Mouse (Mus musculus): Measurements from ENCODE around the gene Thbs2. TPM values are rescaled to one million over a fixed set of nuclear protein-coding genes. Genes with fewer than 3 reads are reported as not detected.
"Not testable (repeated sequence)": the region's sequence is repeated elsewhere in the genome, so short reads cannot be mapped to it uniquely, and the experiment has no call there.

The Thbs2 gene
- polyA plus RNA-seq, 1 experiment from 2014 or later: 2.0 TPM

GRCm38 (mm10) chr17:14654981-14655380 is 39.1 kb downstream of the Thbs2 start:
- no peaks in the 10 kb centered on the region for H3K27me3 ChIP-seq (ENCODE audit: low read depth, poor library complexity, severe bottlenecking)
- WGBS: 85% methylated on average over 3 of the region's 3 CpGs
- H3K4me1 ChIP-seq: no peaks in the 10 kb centered on the region
- H3K27ac ChIP-seq (replicated peaks): no peak overlapping the region
- no peak overlapping the region for H3K4me3 ChIP-seq
- DNase-seq (ENCODE audit: low spot score): no peak
- H3K9me3 ChIP-seq (replicated peaks): no peaks in the 10 kb centered on the region
- H3K36me3 ChIP-seq: no peaks in the 10 kb centered on the region

GRCm38 (mm10) chr17:14652013-14652412 is 42.0 kb downstream of the Thbs2 start:
- no peak for DNase-seq (ENCODE audit: low spot score)
- H3K36me3 ChIP-seq: no peaks in the 10 kb centered on the region
- H3K27ac ChIP-seq (replicated peaks): no peak overlapping the region
- no peaks in the 10 kb centered on the region for H3K4me1 ChIP-seq
- no peaks in the 10 kb centered on the region for H3K27me3 ChIP-seq (ENCODE audit: low read depth, poor library complexity, severe bottlenecking)
- 90% methylated on average over 7 of the region's 7 CpGs for WGBS
- H3K9me3 ChIP-seq (replicated peaks): no peaks in the 10 kb centered on the region
- H3K4me3 ChIP-seq: no peak overlapping the region

GRCm38 (mm10) chr17:14647996-14648640 is 45.9 kb downstream of the Thbs2 start:
- WGBS: 83% methylated on average over 4 of the region's 4 CpGs
- H3K27me3 ChIP-seq (ENCODE audit: low read depth, poor library complexity, severe bottlenecking): no peaks in the 10 kb centered on the region
- no peak overlapping the region for H3K27ac ChIP-seq (replicated peaks)
- no peaks in the 10 kb centered on the region for H3K4me1 ChIP-seq
- no peaks in the 10 kb centered on the region for H3K9me3 ChIP-seq (replicated peaks)
- H3K4me3 ChIP-seq: no peak overlapping the region
- no peaks in the 10 kb centered on the region for H3K36me3 ChIP-seq
- no peak for DNase-seq (ENCODE audit: low spot score)

GRCm38 (mm10) chr17:14643996-14644395 is 50.0 kb downstream of the Thbs2 start:
- WGBS: 78% methylated on average over 3 of the region's 3 CpGs
- Histone ChIP-seq H3K36me3 (no peaks in the 10 kb centered on the region), H3K4me3 (no peak overlapping the region), H3K27me3 (ENCODE audit: low read depth, poor library complexity, severe bottlenecking) (no peaks in the 10 kb centered on the region), H3K27ac (replicated peaks) (no peak overlapping the region), H3K9me3 (replicated peaks) (no peaks in the 10 kb centered on the region), H3K4me1 (no peaks in the 10 kb centered on the region)
- DNase-seq (ENCODE audit: low spot score): no peak

GRCm38 (mm10) chr17:14640351-14641115 is 53.5 kb downstream of the Thbs2 start:
- WGBS: 88% methylated on average over 15 of the region's 15 CpGs
- H3K27ac ChIP-seq (replicated peaks): no peak overlapping the region
- no peaks in the 10 kb centered on the region for H3K27me3 ChIP-seq (ENCODE audit: low read depth, poor library complexity, severe bottlenecking)
- no peaks in the 10 kb centered on the region for H3K36me3 ChIP-seq
- H3K4me3 ChIP-seq: no peak overlapping the region
- no peak for DNase-seq (ENCODE audit: low spot score)
- H3K9me3 ChIP-seq (replicated peaks): no peaks in the 10 kb centered on the region
- no peaks in the 10 kb centered on the region for H3K4me1 ChIP-seq

- no peaks in the 10 kb centered on the region for H3K27me3 ChIP-seq (ENCODE audit: low read depth, poor library complexity, severe bottlenecking)
- WGBS: 89% methylated on average over 8 of the region's 8 CpGs
- H3K36me3 ChIP-seq: no peaks in the 10 kb centered on the region
- H3K4me1 ChIP-seq: no peaks in the 10 kb centered on the region
- no peaks in the 10 kb centered on the region for H3K9me3 ChIP-seq (replicated peaks)
- no peak overlapping the region for H3K4me3 ChIP-seq
- no peak overlapping the region for H3K27ac ChIP-seq (replicated peaks)
- DNase-seq (ENCODE audit: low spot score): no peak
Observed at GRCm38 (mm10) chr17:14635546-14636323, 58.3 kb downstream of the Thbs2 start.

- no peak for DNase-seq (ENCODE audit: low spot score)
- Histone ChIP-seq H3K27ac (replicated peaks) (no peak overlapping the region), H3K4me3 (no peak overlapping the region), H3K9me3 (replicated peaks) (no peaks in the 10 kb centered on the region), H3K4me1 (no peaks in the 10 kb centered on the region), H3K36me3 (no peaks in the 10 kb centered on the region), H3K27me3 (ENCODE audit: low read depth, poor library complexity, severe bottlenecking) (no peaks in the 10 kb centered on the region)
- WGBS: 85% methylated on average over 4 of the region's 4 CpGs
Observed at GRCm38 (mm10) chr17:14628901-14629300, 65.1 kb downstream of the Thbs2 start.

GRCm38 (mm10) chr17:14627828-14628338 is 66.2 kb downstream of the Thbs2 start:
- Histone ChIP-seq H3K27ac (replicated peaks) (no peak overlapping the region), H3K4me1 (no peaks in the 10 kb centered on the region), H3K9me3 (replicated peaks) (no peaks in the 10 kb centered on the region), H3K27me3 (ENCODE audit: low read depth, poor library complexity, severe bottlenecking) (no peaks in the 10 kb centered on the region), H3K4me3 (no peak overlapping the region), H3K36me3 (no peaks in the 10 kb centered on the region)
- no peak for DNase-seq (ENCODE audit: low spot score)
- 85% methylated on average over 12 of the region's 12 CpGs for WGBS

GRCm38 (mm10) chr17:14624433-14624832 is 69.6 kb downstream of the Thbs2 start:
- H3K4me3 ChIP-seq: no peak overlapping the region
- no peaks in the 10 kb centered on the region for H3K9me3 ChIP-seq (replicated peaks)
- WGBS: 58% methylated on average over 8 of the region's 8 CpGs
- H3K4me1 ChIP-seq: no peaks in the 10 kb centered on the region
- H3K27me3 ChIP-seq (ENCODE audit: low read depth, poor library complexity, severe bottlenecking): no peaks in the 10 kb centered on the region
- no peaks in the 10 kb centered on the region for H3K36me3 ChIP-seq
- H3K27ac ChIP-seq (replicated peaks): peak overlapping the region; percentile 49; the same call in 1 of the 2 replicates
- no peak for DNase-seq (ENCODE audit: low spot score)

- H3K4me3 ChIP-seq; H3K9me3 ChIP-seq (replicated peaks); H3K36me3 ChIP-seq; DNase-seq (ENCODE audit: low spot score); H3K4me1 ChIP-seq; H3K27me3 ChIP-seq (ENCODE audit: low read depth, poor library complexity, severe bottlenecking); H3K27ac ChIP-seq (replicated peaks): not testable (repeated sequence)
Observed at GRCm38 (mm10) chr17:14621006-14621405, 73.0 kb downstream of the Thbs2 start.

GRCm38 (mm10) chr17:14620037-14620436 is 74.0 kb downstream of the Thbs2 start:
- H3K27me3 ChIP-seq (ENCODE audit: low read depth, poor library complexity, severe bottlenecking): no peaks in the 10 kb centered on the region
- H3K9me3 ChIP-seq (replicated peaks): no peaks in the 10 kb centered on the region
- no peaks in the 10 kb centered on the region for H3K4me1 ChIP-seq
- no peak overlapping the region for H3K27ac ChIP-seq (replicated peaks)
- no peaks in the 10 kb centered on the region for H3K36me3 ChIP-seq
- no peak for DNase-seq (ENCODE audit: low spot score)
- 76% methylated on average over 3 of the region's 3 CpGs for WGBS
- H3K4me3 ChIP-seq: no peak overlapping the region

- WGBS: 82% methylated on average over 4 of the region's 4 CpGs
- DNase-seq (ENCODE audit: low spot score): no peak
- Histone ChIP-seq H3K4me1 (no peaks in the 10 kb centered on the region), H3K27me3 (ENCODE audit: low read depth, poor library complexity, severe bottlenecking) (no peaks in the 10 kb centered on the region), H3K27ac (replicated peaks) (no peak overlapping the region), H3K36me3 (no peaks in the 10 kb centered on the region), H3K9me3 (replicated peaks) (no peaks in the 10 kb centered on the region), H3K4me3 (no peak overlapping the region)
Observed at GRCm38 (mm10) chr17:14619038-14619437, 75.0 kb downstream of the Thbs2 start.
